Mouse (Mus musculus): ENCODE data around the gene Entpd2.
"Not testable (repeated sequence)": the region's sequence is repeated elsewhere in the genome, so short reads cannot be mapped to it uniquely, and the experiment has no call there.

Entpd2 gene

GRCm38 (mm10) chr2:25394281-25395221 is 1.1 kb upstream of the Entpd2 start:
- peak; percentile 53 to 59 for DNase-seq (ENCODE audit: low spot score in 2 of 2)

- no peak for DNase-seq (ENCODE audit: low spot score in 2 of 2)
Measured at GRCm38 (mm10) chr2:25396597-25396983, 916 bp downstream of the Entpd2 start.

- no peak for DNase-seq (ENCODE audit: low spot score in 2 of 2)
Measured at GRCm38 (mm10) chr2:25397010-25397409, 1.3 kb downstream of the Entpd2 start.

- no peak for DNase-seq (ENCODE audit: low spot score in 2 of 2)
Measured at GRCm38 (mm10) chr2:25398065-25398464, 2.4 kb downstream of the Entpd2 start.

GRCm38 (mm10) chr2:25399051-25399450 is 3.4 kb downstream of the Entpd2 start, which contains the start of gene Npdc1:
Gene Npdc1 (plus strand): TSS chr2:25399351.
- no peak for DNase-seq (ENCODE audit: low spot score in 2 of 2)

GRCm38 (mm10) chr2:25400291-25400690 is 4.6 kb downstream of the Entpd2 start:
- no peak for DNase-seq (ENCODE audit: low spot score in 2 of 2)

- DNase-seq (ENCODE audit: low spot score in 2 of 2), result peak in 1 of 2 experiments; percentile 45
Measured at GRCm38 (mm10) chr2:25400764-25401163, 5.1 kb downstream of the Entpd2 start.

- peak; percentile 68 to 69 for DNase-seq (ENCODE audit: low spot score in 2 of 2)
Measured at GRCm38 (mm10) chr2:25402377-25402971, 6.8 kb downstream of the Entpd2 start.

- peak; percentile 88 to 90 for DNase-seq (ENCODE audit: low spot score in 2 of 2)
Measured at GRCm38 (mm10) chr2:25402972-25403601, 7.4 kb downstream of the Entpd2 start.

- no peak for DNase-seq (ENCODE audit: low spot score in 2 of 2)
Measured at GRCm38 (mm10) chr2:25403994-25404393, 8.3 kb downstream of the Entpd2 start.

GRCm38 (mm10) chr2:25408908-25409307 is 13.2 kb downstream of the Entpd2 start:
- DNase-seq (ENCODE audit: low spot score in 2 of 2), result no peak

GRCm38 (mm10) chr2:25413436-25413835 is 17.8 kb downstream of the Entpd2 start:
- DNase-seq (ENCODE audit: low spot score in 2 of 2), result not testable (repeated sequence)

- no peak for DNase-seq (ENCODE audit: low spot score in 2 of 2)
Measured at GRCm38 (mm10) chr2:25417426-25417825, 21.8 kb downstream of the Entpd2 start.

- peak in 1 of 2 experiments; percentile 39 for DNase-seq (ENCODE audit: low spot score in 2 of 2)
Measured at GRCm38 (mm10) chr2:25421896-25422295, 26.2 kb downstream of the Entpd2 start.

- DNase-seq (ENCODE audit: low spot score in 2 of 2), result no peak
Measured at GRCm38 (mm10) chr2:25422587-25423410, 27.1 kb downstream of the Entpd2 start, which contains the start of gene Fut7. Gene Fut7 (plus strand): TSS chr2:25423267.

- DNase-seq (ENCODE audit: low spot score in 2 of 2), result no peak
Measured at GRCm38 (mm10) chr2:25423626-25424025, 28.0 kb downstream of the Entpd2 start.

GRCm38 (mm10) chr2:25425481-25425880 is 29.8 kb downstream of the Entpd2 start:
- DNase-seq (ENCODE audit: low spot score in 2 of 2), result no peak

- peak in 1 of 2 experiments; percentile 63 for DNase-seq (ENCODE audit: low spot score in 2 of 2)
Measured at GRCm38 (mm10) chr2:25426721-25427191, 31.1 kb downstream of the Entpd2 start.

- DNase-seq (ENCODE audit: low spot score in 2 of 2), result no peak
Measured at GRCm38 (mm10) chr2:25427256-25427655, 31.6 kb downstream of the Entpd2 start.

- DNase-seq (ENCODE audit: low spot score in 2 of 2), result peak; percentile 93
Measured at GRCm38 (mm10) chr2:25428442-25429236, 33.0 kb downstream of the Entpd2 start, which contains the start of gene Abca2. Gene Abca2 (plus strand): TSS chr2:25428703.
